Mouse (Mus musculus) bone marrow macrophage, adult 2 months (primary cell): Measurements from ENCODE around the gene Mtmr10. TPM values are rescaled to one million over a fixed set of nuclear protein-coding genes. Genes with fewer than 3 reads are reported as not detected.

Source experiments
- H3K27ac ChIP-seq: 2 replicates; pipeline ENCODE4 v1.5.1; 2012; ENCODE audit warnings: low read depth, low read length; ENCODE audit not compliant: insufficient read depth
- H3K4me1 ChIP-seq: 2 replicates; pipeline ENCODE4 v1.6.1; 2012; ENCODE audit warnings: low read length; ENCODE audit not compliant: control insufficient read depth, insufficient read depth
- H3K4me3 ChIP-seq: 2 replicates; pipeline ENCODE4 v1.5.1; 2012; ENCODE audit warnings: mild to moderate bottlenecking, low read length, moderate library complexity; ENCODE audit not compliant: insufficient read depth
- CTCF ChIP-seq: IDR thresholded peaks from 2 replicates; pipeline ENCODE4 v1.5.1; 2012; ENCODE audit warnings: low read depth, mild to moderate bottlenecking, low read length, moderate library complexity
- POLR2A ChIP-seq: IDR thresholded peaks from 2 replicates; pipeline ENCODE4 v1.6.1; 2012; ENCODE audit warnings: mild to moderate bottlenecking, low read depth, low read length, borderline replicate concordance
- polyA plus RNA-seq: library from polyadenylated mRNA; stranded (reverse); fragments of >200 nt; gene quantifications from 2 replicates; pipeline ENCODE4 v1.2.4, GENCODE M21; 2012; ENCODE audit not compliant: missing spikeins, insufficient read depth, insufficient read length

Mtmr10 gene
- polyA plus RNA-seq, 1 experiment = 24.4 TPM

GRCm38 (mm10) chr7:64249715-64250114 is 37.7 kb upstream of the Mtmr10 start:
- H3K4me3 ChIP-seq = no peak overlapping the region
- H3K27ac ChIP-seq = no peak overlapping the region
- TF ChIP-seq POLR2A (no peak), CTCF (no peak)
- peaks cover 6% of the 10 kb centered on the region for H3K4me1 ChIP-seq

DNA sequence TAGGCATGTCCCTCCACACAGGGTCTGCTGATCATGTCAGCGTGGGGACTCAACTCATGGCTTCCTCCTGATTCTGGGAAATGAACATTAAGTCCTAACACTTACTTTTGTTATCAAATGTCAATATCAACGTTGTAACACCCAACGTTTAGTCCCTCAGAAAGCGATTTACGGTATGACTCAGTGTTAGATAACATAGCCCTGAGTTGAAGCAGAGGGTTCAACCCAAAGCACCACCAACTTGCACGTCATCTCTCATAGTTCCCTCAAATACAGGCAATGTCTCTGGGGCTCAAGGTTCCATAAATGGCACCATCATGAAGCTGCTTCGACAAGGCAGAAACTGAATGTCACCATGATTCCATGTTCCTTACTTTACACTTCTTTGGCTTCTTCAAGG is 37.0 kb upstream of the Mtmr10 start:
- Histone ChIP-seq H3K4me3 (no peak overlapping the region), H3K27ac (no peak overlapping the region), H3K4me1 (peaks cover 6% of the 10 kb centered on the region)
- TF ChIP-seq CTCF (no peak), POLR2A (no peak)

GRCm38 (mm10) chr7:64253736-64254135 is 33.7 kb upstream of the Mtmr10 start:
- no peak overlapping the region for H3K4me3 ChIP-seq
- H3K27ac ChIP-seq = no peak overlapping the region
- peaks cover 4% of the 10 kb centered on the region; the same call in 1 of the 2 replicates for H3K4me1 ChIP-seq
- TF ChIP-seq POLR2A = no peak
- TF ChIP-seq CTCF = no peak

GRCm38 (mm10) chr7:64265502-64266279 is 21.8 kb upstream of the Mtmr10 start:
- Histone ChIP-seq H3K4me1 (0 out of 2 replicates have a peak, but pooled peaks cover 4% of the 10 kb centered on the region), H3K27ac (no peak overlapping the region), H3K4me3 (no peak overlapping the region)
- TF ChIP-seq CTCF (no peak), POLR2A (no peak)

DNA sequence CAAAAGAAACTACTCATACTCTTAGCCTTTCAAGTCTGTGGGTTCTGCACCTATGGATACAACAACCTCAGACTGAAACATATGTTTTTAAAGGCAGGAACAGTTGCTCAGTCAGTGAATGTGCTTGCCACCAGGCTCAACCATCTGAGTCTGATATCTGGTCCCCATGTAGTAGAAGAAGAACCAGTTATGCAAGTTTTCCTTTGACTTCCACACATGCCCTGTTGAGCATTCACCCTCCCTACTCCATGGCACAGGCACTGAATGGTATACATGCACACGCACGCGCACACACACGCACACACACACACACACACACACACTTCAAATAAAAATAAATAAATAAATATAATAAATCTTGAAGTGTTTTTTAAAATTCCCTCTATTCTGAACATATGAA is 20.9 kb upstream of the Mtmr10 start:
- no peak overlapping the region for H3K27ac ChIP-seq
- TF ChIP-seq POLR2A (no peak), CTCF (no peak)
- no peak overlapping the region for H3K4me3 ChIP-seq
- H3K4me1 ChIP-seq = 0 out of 2 replicates have a peak, but pooled peaks cover 4% of the 10 kb centered on the region

DNA sequence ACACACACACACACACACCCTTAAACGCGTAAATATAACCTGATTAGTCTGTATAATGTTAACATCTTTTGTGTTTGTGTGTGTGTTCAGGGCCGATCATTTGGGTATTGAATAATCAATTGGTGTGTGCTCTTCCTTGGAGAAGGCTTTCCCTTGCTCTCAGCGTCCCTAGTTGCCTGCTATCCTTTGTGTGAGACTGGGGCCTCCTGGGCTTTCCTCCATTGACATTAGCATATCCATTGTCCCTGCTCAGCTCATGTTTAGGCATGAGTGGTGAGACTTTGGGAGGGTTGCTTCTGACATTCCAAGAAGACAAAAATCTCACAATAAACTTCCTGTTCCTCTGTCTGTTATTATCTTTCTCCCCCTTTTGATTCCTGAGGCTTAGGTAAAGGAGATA is 15.5 kb upstream of the Mtmr10 start:
- TF ChIP-seq POLR2A = no peak
- no peak for TF ChIP-seq CTCF
- Histone ChIP-seq H3K4me3 (no peak overlapping the region), H3K4me1 (peaks cover 19% of the 10 kb centered on the region), H3K27ac (no peak overlapping the region)

DNA sequence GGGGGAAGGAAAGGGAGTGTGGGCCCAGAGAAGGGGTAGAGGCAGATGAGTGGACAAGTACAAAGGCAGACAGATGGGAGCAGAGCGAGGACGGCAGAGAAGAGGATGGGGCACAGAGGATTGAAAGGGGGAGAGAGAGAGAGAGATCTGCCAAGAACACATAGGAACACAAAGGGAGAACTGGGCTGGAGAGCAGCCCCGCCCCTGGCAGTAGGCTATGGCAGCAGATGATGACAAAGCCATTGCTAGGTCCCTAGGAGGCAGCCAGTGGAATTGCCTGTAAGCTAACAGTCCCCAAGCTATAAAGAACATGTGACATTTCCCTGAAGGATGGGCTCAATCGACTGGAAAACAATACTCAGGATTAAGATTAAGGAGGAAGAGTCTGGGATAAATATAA is 11.9 kb upstream of the Mtmr10 start:
- TF ChIP-seq CTCF (no peak), POLR2A (no peak)

GRCm38 (mm10) chr7:64276921-64277320 is 10.5 kb upstream of the Mtmr10 start:
- Histone ChIP-seq H3K4me1 (peaks cover 47% of the 10 kb centered on the region), H3K4me3 (no peak overlapping the region), H3K27ac (peak overlapping the region; percentile 55)
- no peak for TF ChIP-seq CTCF
- TF ChIP-seq POLR2A = no peak

More for the DNA sequence above, 11.9 kb upstream of the Mtmr10 start:
- Histone ChIP-seq H3K4me3 (no peak overlapping the region), H3K27ac (no peak overlapping the region), H3K4me1 (peaks cover 38% of the 10 kb centered on the region)

GRCm38 (mm10) chr7:64278526-64278925 is 8.9 kb upstream of the Mtmr10 start:
- Histone ChIP-seq H3K4me1 (peaks cover 47% of the 10 kb centered on the region), H3K4me3 (no peak overlapping the region), H3K27ac (peak overlapping the region; percentile 28; the same call in 1 of the 2 replicates)
- TF ChIP-seq CTCF (no peak), POLR2A (no peak)

DNA sequence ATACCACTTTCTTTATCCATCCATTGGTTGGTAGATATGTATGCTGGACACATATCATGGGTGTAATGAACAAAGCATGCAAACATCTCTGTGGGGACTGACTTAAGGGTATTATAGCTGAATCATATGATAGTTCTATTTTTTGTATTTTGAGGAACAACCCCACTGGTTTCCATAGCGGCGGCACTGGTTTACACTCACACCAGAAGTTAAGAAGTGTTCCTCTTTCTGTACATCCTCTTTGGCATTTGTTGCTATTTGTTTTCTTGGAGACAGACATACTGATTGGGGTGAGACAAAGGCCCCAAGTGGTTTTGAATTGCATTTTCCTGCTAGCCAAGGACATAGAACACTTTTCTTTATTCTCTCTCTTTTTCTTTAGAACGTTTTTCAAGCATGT is 7.9 kb upstream of the Mtmr10 start:
- Histone ChIP-seq H3K27ac (peak overlapping the region; percentile 97), H3K4me1 (peaks cover 44% of the 10 kb centered on the region), H3K4me3 (no peak overlapping the region)
- TF ChIP-seq POLR2A = no peak
- no peak for TF ChIP-seq CTCF
